Mouse (Mus musculus): Measurements from ENCODE around the gene Arid3a. TPM values are rescaled to one million over a fixed set of nuclear protein-coding genes. Genes with fewer than 3 reads are reported as not detected.
"Not testable (repeated sequence)": the region's sequence is repeated elsewhere in the genome, so short reads cannot be mapped to it uniquely, and the experiment has no call there.

Gene Arid3a
- polyA plus RNA-seq, 1 experiment = 36.5 TPM

GRCm38 (mm10) chr10:79955691-79956090, 28.8 kb downstream of the Arid3a start:
- H3K4me3 ChIP-seq (ENCODE audit: low read depth, low read length) = no peak overlapping the region
- H3K4me1 ChIP-seq (ENCODE audit: control insufficient read depth, insufficient read depth, low read length) = peaks cover 16% of the 10 kb centered on the region
- peak overlapping the region; percentile 4; the same call in 1 of the 2 replicates for H3K9ac ChIP-seq (ENCODE audit: low read depth, poor library complexity, severe bottlenecking)
- no peaks in the 10 kb centered on the region for H3K27me3 ChIP-seq (ENCODE audit: control insufficient read depth, insufficient read depth, low read length, poor library complexity, severe bottlenecking)
- peak overlapping the region; percentile 76 for H3K27ac ChIP-seq (ENCODE audit: insufficient read depth, low read length)
- TF ChIP-seq EP300 (IDR thresholded peaks at IDR 0.05; ENCODE audit: insufficient read depth, low read depth, low read length) (no peak; the same call in 1 of the 2 replicates), CTCF (IDR thresholded peaks at IDR 0.05; ENCODE audit: low read depth, low read length) (no peak), POLR2A (IDR thresholded peaks at IDR 0.05; ENCODE audit: insufficient read depth, low read length) (no peak)
- no peaks in the 10 kb centered on the region for H3K9me3 ChIP-seq (replicated peaks; ENCODE audit: control insufficient read depth, insufficient read depth, low read length, poor library complexity, severe bottlenecking)
- H3K36me3 ChIP-seq (ENCODE audit: control insufficient read depth, insufficient read depth, low read length, poor library complexity, severe bottlenecking) = no peaks in the 10 kb centered on the region

- TF ChIP-seq CTCF (IDR thresholded peaks at IDR 0.05; ENCODE audit: low read depth, low read length) (no peak), EP300 (IDR thresholded peaks at IDR 0.05; ENCODE audit: insufficient read depth, low read depth, low read length) (peak; percentile 79), POLR2A (IDR thresholded peaks at IDR 0.05; ENCODE audit: insufficient read depth, low read length) (no peak)
- H3K36me3 ChIP-seq (ENCODE audit: control insufficient read depth, insufficient read depth, low read length, poor library complexity, severe bottlenecking) = peaks cover 4% of the 10 kb centered on the region
- peak overlapping the region; percentile 76; the same call in 1 of the 2 replicates for H3K27ac ChIP-seq (ENCODE audit: insufficient read depth, low read length)
- H3K4me3 ChIP-seq (ENCODE audit: low read depth, low read length) = no peak overlapping the region
- H3K4me1 ChIP-seq (ENCODE audit: control insufficient read depth, insufficient read depth, low read length) = peaks cover 16% of the 10 kb centered on the region
- H3K9ac ChIP-seq (ENCODE audit: low read depth, poor library complexity, severe bottlenecking) = no peak overlapping the region
- H3K27me3 ChIP-seq (ENCODE audit: control insufficient read depth, insufficient read depth, low read length, poor library complexity, severe bottlenecking) = no peaks in the 10 kb centered on the region
- H3K9me3 ChIP-seq (replicated peaks; ENCODE audit: control insufficient read depth, insufficient read depth, low read length, poor library complexity, severe bottlenecking) = no peaks in the 10 kb centered on the region
These were observed 29.9 kb downstream of the Arid3a start for GRCm38 (mm10) chr10:79956643-79957154.

- Histone ChIP-seq H3K27ac (ENCODE audit: insufficient read depth, low read length) (no peak overlapping the region), H3K9me3 (replicated peaks; ENCODE audit: control insufficient read depth, insufficient read depth, low read length, poor library complexity, severe bottlenecking) (no peaks in the 10 kb centered on the region), H3K4me3 (ENCODE audit: low read depth, low read length) (peak overlapping the region; percentile 57), H3K27me3 (ENCODE audit: control insufficient read depth, insufficient read depth, low read length, poor library complexity, severe bottlenecking) (no peaks in the 10 kb centered on the region), H3K36me3 (ENCODE audit: control insufficient read depth, insufficient read depth, low read length, poor library complexity, severe bottlenecking) (peaks cover 13% of the 10 kb centered on the region), H3K4me1 (ENCODE audit: control insufficient read depth, insufficient read depth, low read length) (peaks cover 16% of the 10 kb centered on the region), H3K9ac (ENCODE audit: low read depth, poor library complexity, severe bottlenecking) (0 out of 2 replicates have a peak overlapping the region, but pooled peaks have one; percentile 7)
- TF ChIP-seq EP300 (IDR thresholded peaks at IDR 0.05; ENCODE audit: insufficient read depth, low read depth, low read length) (peak; percentile 50; the same call in 1 of the 2 replicates), POLR2A (IDR thresholded peaks at IDR 0.05; ENCODE audit: insufficient read depth, low read length) (no peak), CTCF (IDR thresholded peaks at IDR 0.05; ENCODE audit: low read depth, low read length) (peak; percentile 98)
These were observed 31.4 kb downstream of the Arid3a start for GRCm38 (mm10) chr10:79958140-79958816.

GRCm38 (mm10) chr10:79959412-79959811, 32.6 kb downstream of the Arid3a start:
- H3K27me3 ChIP-seq (ENCODE audit: control insufficient read depth, insufficient read depth, low read length, poor library complexity, severe bottlenecking); H3K27ac ChIP-seq (ENCODE audit: insufficient read depth, low read length); H3K4me3 ChIP-seq (ENCODE audit: low read depth, low read length); H3K9me3 ChIP-seq (replicated peaks; ENCODE audit: control insufficient read depth, insufficient read depth, low read length, poor library complexity, severe bottlenecking); H3K9ac ChIP-seq (ENCODE audit: low read depth, poor library complexity, severe bottlenecking): not testable (repeated sequence)
- Histone ChIP-seq H3K4me1 (ENCODE audit: control insufficient read depth, insufficient read depth, low read length) (peaks cover 16% of the 10 kb centered on the region), H3K36me3 (ENCODE audit: control insufficient read depth, insufficient read depth, low read length, poor library complexity, severe bottlenecking) (peaks cover 21% of the 10 kb centered on the region)

GRCm38 (mm10) chr10:79959847-79960601, 33.2 kb downstream of the Arid3a start, which contains the start of gene Wdr18:
Wdr18 (plus strand) TSS chr10:79960152.
- Histone ChIP-seq H3K27ac (ENCODE audit: insufficient read depth, low read length) (no peak within 1 kb of the TSS), H3K4me1 (ENCODE audit: control insufficient read depth, insufficient read depth, low read length) (peaks cover 15% of the 10 kb centered on the region), H3K9me3 (replicated peaks; ENCODE audit: control insufficient read depth, insufficient read depth, low read length, poor library complexity, severe bottlenecking) (no peaks in the 10 kb centered on the region), H3K9ac (ENCODE audit: low read depth, poor library complexity, severe bottlenecking) (peak within 1 kb of the TSS; percentile 75), H3K36me3 (ENCODE audit: control insufficient read depth, insufficient read depth, low read length, poor library complexity, severe bottlenecking) (peaks cover 26% of the 10 kb centered on the region), H3K27me3 (ENCODE audit: control insufficient read depth, insufficient read depth, low read length, poor library complexity, severe bottlenecking) (no peaks in the 10 kb centered on the region), H3K4me3 (ENCODE audit: low read depth, low read length) (peak within 1 kb of the TSS; percentile 84)
- TF ChIP-seq EP300 (IDR thresholded peaks at IDR 0.05; ENCODE audit: insufficient read depth, low read depth, low read length) = no peak
- TF ChIP-seq POLR2A (IDR thresholded peaks at IDR 0.05; ENCODE audit: insufficient read depth, low read length) = peak; percentile 31
- peak; percentile 96 for TF ChIP-seq CTCF (IDR thresholded peaks at IDR 0.05; ENCODE audit: low read depth, low read length)
